Mouse (Mus musculus) myocyte (in vitro differentiated cells): Measurements from ENCODE around the gene Syn1. TPM values are rescaled to one million over a fixed set of nuclear protein-coding genes. Genes with fewer than 3 reads are reported as not detected.

Source experiments
- H3K27me3 ChIP-seq: one replicate; pipeline ENCODE4 v1.6.1; 2011; ENCODE audit not compliant: control insufficient read depth, insufficient read depth, insufficient read length
- H3K36me3 ChIP-seq: one replicate; pipeline ENCODE4 v1.6.1; 2011; ENCODE audit not compliant: control insufficient read depth, insufficient read depth
- H3K4me2 ChIP-seq: one replicate; pipeline ENCODE4 v1.6.1; 2011; ENCODE audit warnings: low read depth, control low read depth
- H3K4me3 ChIP-seq: one replicate; pipeline ENCODE4 v1.5.1; 2011; ENCODE audit warnings: mild to moderate bottlenecking, control low read depth, moderate library complexity
- H3K79me2 ChIP-seq: one replicate; pipeline ENCODE4 v1.6.1; 2011; ENCODE audit not compliant: control insufficient read depth, insufficient read depth
- H3ac ChIP-seq: one replicate; pipeline ENCODE4 v1.6.1; 2011; ENCODE audit not compliant: control insufficient read depth, insufficient read length
- CEBPB ChIP-seq: IDR thresholded peaks from 2 replicates; pipeline ENCODE4 v1.6.1; 2011; ENCODE audit warnings: mild to moderate bottlenecking, moderate library complexity; ENCODE audit not compliant: poor library complexity, insufficient read depth, severe bottlenecking
- E2F4 ChIP-seq: IDR thresholded peaks from one replicate; pipeline ENCODE4 v1.6.1; 2011; ENCODE audit warnings: mild to moderate bottlenecking, control low read depth, moderate library complexity; ENCODE audit not compliant: insufficient read depth
- MAX ChIP-seq: IDR thresholded peaks from one replicate; pipeline ENCODE4 v1.6.1; 2011; ENCODE audit warnings: low read depth, mild to moderate bottlenecking, control low read depth
- MYOD1 ChIP-seq, 3 experiments: IDR thresholded peaks; one replicate each; pipeline ENCODE4 v1.6.1; 2011; ENCODE audit warnings: control low read depth in 2 of 3, low read depth in 2 of 3, mild to moderate bottlenecking in 2 of 3, moderate library complexity in 1 of 3; ENCODE audit not compliant: insufficient read length in 2 of 3, control insufficient read depth in 1 of 3
- MYOG ChIP-seq, 3 experiments: IDR thresholded peaks; one replicate each; pipeline ENCODE4 v1.6.1; 2011; ENCODE audit warnings: control low read depth in 2 of 3, low read depth in 2 of 3, mild to moderate bottlenecking in 2 of 3; ENCODE audit not compliant: insufficient read length in 2 of 3, control insufficient read depth in 1 of 3, insufficient read depth in 1 of 3
- POLR2A ChIP-seq: IDR thresholded peaks from one replicate; pipeline ENCODE4 v1.6.1; 2011; ENCODE audit warnings: low read depth, mild to moderate bottlenecking, control low read depth, moderate library complexity; ENCODE audit not compliant: insufficient read length
- POLR2AphosphoS2 ChIP-seq: IDR thresholded peaks from one replicate; pipeline ENCODE4 v1.6.1; 2011; ENCODE audit warnings: low read depth, control low read depth; ENCODE audit not compliant: insufficient read length
- REST ChIP-seq: IDR thresholded peaks from one replicate; pipeline ENCODE4 v1.6.1; 2011; ENCODE audit warnings: mild to moderate bottlenecking, control low read depth, moderate library complexity; ENCODE audit not compliant: insufficient read depth, insufficient read length
- SRF ChIP-seq: IDR thresholded peaks from one replicate; pipeline ENCODE4 v1.6.1; 2011; ENCODE audit warnings: low read depth; ENCODE audit not compliant: control insufficient read depth, insufficient read length
- TCF12 ChIP-seq: IDR thresholded peaks from one replicate; pipeline ENCODE4 v1.6.1; 2011; ENCODE audit warnings: mild to moderate bottlenecking, control low read depth; ENCODE audit not compliant: poor library complexity, insufficient read depth, severe bottlenecking
- TCF3 ChIP-seq: IDR thresholded peaks from one replicate; pipeline ENCODE4 v1.6.1; 2011; ENCODE audit warnings: low read depth, control low read depth; ENCODE audit not compliant: insufficient read length
- USF1 ChIP-seq: IDR thresholded peaks from one replicate; pipeline ENCODE4 v1.6.1; 2011; ENCODE audit warnings: low read depth, mild to moderate bottlenecking, control low read depth, moderate library complexity
- polyA plus RNA-seq: library from polyadenylated mRNA; unstranded; fragments of >200 nt; fragmentation: generic; extraction: Trizol; gene quantifications from one replicate; pipeline ENCODE4 v1.2.1, GENCODE M21; 2012; ENCODE audit warnings: missing spikeins

Syn1 gene
- polyA plus RNA-seq, 1 experiment: 8.1 TPM

- H3K4me2 ChIP-seq: peak overlapping the region; percentile 36
These were observed 57.4 kb downstream of the Syn1 start for GRCm38 (mm10) chrX:20863161-20864101.

GRCm38 (mm10) chrX:20862105-20863065, 58.4 kb downstream of the Syn1 start:
- H3K36me3 ChIP-seq: no peaks in the 10 kb centered on the region
- H3K4me2 ChIP-seq: peak overlapping the region; percentile 31
- TF ChIP-seq POLR2AphosphoS2: peak; percentile 10
- TF ChIP-seq MYOD1 (IDR thresholded peaks at IDR 0.05; ENCODE audit: control insufficient read depth in 1 of 3, insufficient read length in 2 of 3, low read depth in 2 of 3): no peak
- no peak for TF ChIP-seq TCF12

More at GRCm38 (mm10) chrX:20863161-20864101, 57.4 kb downstream of the Syn1 start:
- Histone ChIP-seq H3K4me3 (no peak overlapping the region), H3K79me2 (no peaks in the 10 kb centered on the region), H3K36me3 (no peaks in the 10 kb centered on the region), H3ac (no peak overlapping the region), H3K27me3 (no peaks in the 10 kb centered on the region)
- no peak for TF ChIP-seq POLR2A
- TF ChIP-seq POLR2AphosphoS2: peak; percentile 3

GRCm38 (mm10) chrX:20861453-20862104, 59.2 kb downstream of the Syn1 start:
- H3K4me2 ChIP-seq: no peak overlapping the region
- no peaks in the 10 kb centered on the region for H3K36me3 ChIP-seq
- H3K4me3 ChIP-seq: no peak overlapping the region
- H3K79me2 ChIP-seq: no peaks in the 10 kb centered on the region
- H3K27me3 ChIP-seq: no peaks in the 10 kb centered on the region
- TF ChIP-seq MYOD1 (IDR thresholded peaks at IDR 0.05; ENCODE audit: control insufficient read depth in 1 of 3, insufficient read length in 2 of 3, low read depth in 2 of 3) (no peak), TCF12 (no peak), E2F4 (no peak), USF1 (no peak), MAX (no peak), POLR2AphosphoS2 (peak; percentile 71)
- H3ac ChIP-seq: no peak overlapping the region

More at GRCm38 (mm10) chrX:20862105-20863065, 58.4 kb downstream of the Syn1 start:
- H3K27me3 ChIP-seq: no peaks in the 10 kb centered on the region
- no peak overlapping the region for H3K4me3 ChIP-seq
- H3K79me2 ChIP-seq: no peaks in the 10 kb centered on the region
- H3ac ChIP-seq: no peak overlapping the region

- H3K79me2 ChIP-seq: peaks cover 17% of the 10 kb centered on the region
- peaks cover 9% of the 10 kb centered on the region for H3K36me3 ChIP-seq
- no peak for TF ChIP-seq MYOD1 (IDR thresholded peaks at IDR 0.05; ENCODE audit: control insufficient read depth in 1 of 3, insufficient read length in 2 of 3, low read depth in 2 of 3)
- no peak for TF ChIP-seq MAX
- TF ChIP-seq SRF: no peak
- no peak for TF ChIP-seq USF1
- no peak for TF ChIP-seq MYOG (IDR thresholded peaks at IDR 0.05; ENCODE audit: control insufficient read depth in 1 of 3, insufficient read depth in 1 of 3, insufficient read length in 2 of 3, low read depth in 2 of 3)
- TF ChIP-seq TCF3: no peak
- TF ChIP-seq POLR2AphosphoS2: no peak
- no peak for TF ChIP-seq E2F4
- no peak for TF ChIP-seq POLR2A
- TF ChIP-seq CEBPB: no peak
- TF ChIP-seq TCF12: no peak
- no peak for TF ChIP-seq REST
- H3ac ChIP-seq: no peak overlapping the region
- H3K27me3 ChIP-seq: no peaks in the 10 kb centered on the region
- no peak overlapping the region for H3K4me2 ChIP-seq
- H3K4me3 ChIP-seq: no peak overlapping the region
These were observed 67.0 kb downstream of the Syn1 start for GRCm38 (mm10) chrX:20853794-20854193.
